Mouse (Mus musculus) right cerebral cortex, postnatal 10 days (tissue): ENCODE data around the gene Pias4.
"Not testable (repeated sequence)": the region's sequence is repeated elsewhere in the genome, so short reads cannot be mapped to it uniquely, and the experiment has no call there.

Source experiments
- DNase-seq, 2 experiments: peaks; one replicate each; pipeline ENCODE4 v3.0.0; 2021; ENCODE audit warnings: low spot score in 2 of 2

Gene Pias4

DNA sequence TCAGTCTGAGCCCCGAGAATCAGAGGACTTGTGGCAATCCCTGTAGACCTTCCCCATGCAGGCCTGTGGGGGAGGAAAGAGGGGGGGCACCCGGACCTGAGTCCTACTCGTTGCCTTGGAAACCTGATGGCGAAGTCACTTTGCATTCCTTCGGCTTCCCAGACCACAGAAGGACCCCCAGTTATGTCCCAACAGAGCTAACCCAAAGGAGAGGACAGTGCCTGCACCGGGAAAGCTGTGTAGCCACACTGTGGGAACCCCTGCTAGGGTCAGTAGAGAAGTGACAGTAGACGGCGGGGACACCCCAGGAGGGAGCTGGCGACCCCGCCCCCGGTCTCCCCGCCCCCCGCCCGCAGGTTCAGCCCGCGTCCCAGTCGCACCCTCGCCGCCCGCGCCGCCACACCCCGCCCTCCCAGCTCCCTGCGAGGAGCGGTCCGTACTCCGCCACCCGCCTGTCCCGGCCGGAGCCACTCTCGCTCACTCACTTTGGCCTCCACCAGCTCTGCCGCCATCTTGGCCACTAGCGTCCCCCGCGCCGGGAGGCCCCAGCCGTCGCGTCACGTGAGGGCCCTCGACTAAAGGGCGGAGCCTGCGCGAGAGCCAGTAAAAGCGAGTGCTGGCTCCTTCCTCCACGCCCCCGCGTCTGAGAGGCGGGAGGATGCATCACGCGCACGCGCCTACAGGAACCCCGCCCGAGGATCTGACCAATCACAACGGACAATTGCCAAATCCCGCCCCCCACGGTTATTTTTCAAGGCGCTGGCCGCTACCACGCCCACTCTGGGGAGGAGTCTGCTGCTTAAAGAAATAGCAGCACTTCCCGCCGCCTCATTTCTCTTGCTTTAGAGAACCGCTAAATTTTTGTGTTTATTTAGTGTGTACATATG lies at the start of gene Pias4:
Gene Pias4, minus strand, starts transcription at position 724 of the 887 bp plus-strand sequence.
- peak; percentile 100 for DNase-seq

DNA sequence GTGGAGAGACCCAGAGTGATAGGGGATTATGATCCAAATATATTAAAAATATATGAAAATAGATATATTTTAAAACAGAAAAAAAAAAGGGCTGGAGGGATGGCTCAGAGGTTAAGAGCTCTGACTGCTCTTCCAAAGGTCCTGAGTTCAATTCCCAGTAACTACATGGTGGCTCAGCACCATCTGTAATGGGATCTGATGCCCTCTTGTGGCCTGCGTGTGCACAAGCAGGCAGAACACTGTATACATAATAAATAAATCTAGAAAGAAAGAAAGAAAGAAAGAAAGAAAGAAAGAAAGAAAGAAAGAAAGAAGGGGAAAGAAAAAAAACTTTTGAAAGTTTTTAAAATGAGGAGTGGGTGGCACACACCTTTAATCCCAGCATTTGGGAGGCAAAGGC lies 49.5 kb upstream of the Pias4 start:
- DNase-seq: not testable (repeated sequence)

DNA sequence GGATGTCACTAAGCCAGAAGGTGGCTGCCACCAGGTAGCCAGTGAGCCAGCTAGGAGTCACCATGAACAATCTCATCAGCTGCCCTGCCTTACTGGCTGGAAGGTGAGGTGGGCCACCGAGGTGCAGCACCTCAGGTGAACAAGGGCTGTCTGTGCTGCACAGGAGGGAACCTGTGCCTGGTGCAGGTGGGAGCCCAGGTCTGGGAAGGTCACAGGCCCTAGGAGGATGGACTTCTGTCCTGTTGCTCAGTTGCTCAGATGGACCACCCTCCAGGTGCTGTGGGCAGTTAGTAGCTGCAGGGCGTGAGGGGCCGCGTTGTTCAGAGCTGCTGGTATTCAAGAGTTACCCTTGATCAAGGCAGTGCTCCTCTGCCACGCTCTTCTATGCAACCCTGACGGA lies 49.1 kb upstream of the Pias4 start:
- DNase-seq: no peak

DNA sequence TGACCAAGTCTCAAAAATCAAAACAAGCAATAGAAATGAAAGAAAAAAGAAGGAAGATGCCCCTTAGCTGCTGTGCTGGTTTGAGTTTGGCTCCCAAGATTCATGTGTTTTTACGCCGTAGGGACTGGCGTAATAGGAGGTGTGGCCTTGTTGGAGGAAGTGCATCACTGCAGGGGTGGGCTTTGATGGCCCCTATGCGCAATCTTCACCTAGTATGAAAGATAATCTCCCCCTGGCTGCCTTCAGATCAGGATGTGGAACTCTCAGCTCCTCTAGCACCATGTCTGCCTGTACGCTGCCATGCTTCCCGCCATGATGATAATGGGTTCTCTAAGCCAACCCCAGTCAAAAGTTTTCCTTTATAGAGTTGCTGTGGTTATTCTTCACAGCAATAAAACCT lies 48.5 kb upstream of the Pias4 start:
- no peak for DNase-seq

DNA sequence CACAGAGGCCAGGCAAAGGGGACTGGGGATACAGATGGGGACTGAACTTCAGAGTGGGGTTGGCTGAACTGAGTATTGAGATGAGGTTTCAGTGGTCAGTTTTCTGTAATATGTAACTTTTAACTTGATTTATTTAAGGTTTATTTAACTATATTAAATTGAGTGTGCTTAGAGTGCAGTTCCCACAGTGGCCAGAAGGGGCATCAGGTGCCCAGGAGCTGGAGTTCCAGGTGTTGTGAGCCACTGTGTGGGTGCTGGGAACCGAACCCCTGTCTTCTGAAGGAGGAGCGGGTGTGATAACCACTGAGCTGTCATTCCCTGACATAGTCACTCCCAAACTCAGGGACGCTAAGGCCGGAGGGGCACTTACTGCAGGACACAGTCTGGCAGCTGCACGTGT lies 42.4 kb upstream of the Pias4 start:
- DNase-seq: no peak

DNA sequence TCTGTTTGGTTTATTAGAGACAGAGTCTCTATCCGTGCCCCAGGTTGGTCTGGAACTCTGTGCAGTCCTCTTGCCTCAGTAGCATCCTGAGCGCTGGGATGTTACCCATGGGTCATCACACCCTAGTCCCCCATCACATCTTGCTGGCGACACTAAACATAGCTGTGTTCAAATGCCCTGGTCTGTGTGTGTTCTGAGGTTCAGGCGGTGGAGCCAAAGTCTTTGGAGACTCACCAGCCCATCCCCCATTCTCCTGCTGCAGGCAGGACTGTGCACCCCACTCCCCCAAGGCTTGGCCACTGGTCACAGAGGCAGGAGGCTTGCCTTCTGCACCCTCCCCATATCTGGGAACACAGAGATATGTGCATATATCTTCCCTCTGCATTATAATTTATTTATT lies 36.4 kb upstream of the Pias4 start:
- peak in 1 of 2 experiments; percentile 55 for DNase-seq

DNA sequence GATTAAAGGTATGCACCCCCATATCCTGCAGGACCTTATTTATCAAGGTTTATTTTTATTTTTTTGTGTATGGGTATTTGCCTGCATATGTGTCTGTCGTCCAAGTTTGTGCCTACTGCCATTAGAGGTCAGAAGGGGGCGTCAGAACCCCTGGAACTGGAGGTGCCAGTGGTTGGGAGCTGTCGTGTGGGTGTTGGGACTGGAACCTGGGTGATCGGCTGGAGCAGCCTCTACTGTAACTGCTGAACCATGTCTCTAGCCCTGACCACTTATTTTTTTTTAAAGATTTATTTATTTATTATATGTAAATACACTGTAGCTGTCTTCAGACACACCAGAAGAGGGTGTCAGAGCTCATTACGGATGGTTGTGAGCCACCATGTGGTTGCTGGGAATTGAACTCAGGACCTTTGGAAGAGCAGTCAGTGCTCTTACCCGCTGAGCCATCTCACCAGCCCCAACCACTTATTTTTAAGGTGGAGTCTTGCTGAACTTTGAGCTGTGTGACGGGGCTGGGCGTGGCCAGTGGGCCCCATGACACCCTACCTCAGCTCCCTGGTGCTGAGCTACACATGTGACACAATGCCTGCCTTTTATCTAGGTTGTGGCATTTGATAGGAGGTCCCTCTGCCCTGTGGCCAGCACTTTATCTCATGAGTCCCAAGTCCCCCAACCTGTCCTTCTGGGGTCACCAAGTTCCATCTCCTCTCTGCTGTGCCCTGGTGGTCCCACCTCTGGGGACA lies 35.4 kb upstream of the Pias4 start:
- DNase-seq: no peak

DNA sequence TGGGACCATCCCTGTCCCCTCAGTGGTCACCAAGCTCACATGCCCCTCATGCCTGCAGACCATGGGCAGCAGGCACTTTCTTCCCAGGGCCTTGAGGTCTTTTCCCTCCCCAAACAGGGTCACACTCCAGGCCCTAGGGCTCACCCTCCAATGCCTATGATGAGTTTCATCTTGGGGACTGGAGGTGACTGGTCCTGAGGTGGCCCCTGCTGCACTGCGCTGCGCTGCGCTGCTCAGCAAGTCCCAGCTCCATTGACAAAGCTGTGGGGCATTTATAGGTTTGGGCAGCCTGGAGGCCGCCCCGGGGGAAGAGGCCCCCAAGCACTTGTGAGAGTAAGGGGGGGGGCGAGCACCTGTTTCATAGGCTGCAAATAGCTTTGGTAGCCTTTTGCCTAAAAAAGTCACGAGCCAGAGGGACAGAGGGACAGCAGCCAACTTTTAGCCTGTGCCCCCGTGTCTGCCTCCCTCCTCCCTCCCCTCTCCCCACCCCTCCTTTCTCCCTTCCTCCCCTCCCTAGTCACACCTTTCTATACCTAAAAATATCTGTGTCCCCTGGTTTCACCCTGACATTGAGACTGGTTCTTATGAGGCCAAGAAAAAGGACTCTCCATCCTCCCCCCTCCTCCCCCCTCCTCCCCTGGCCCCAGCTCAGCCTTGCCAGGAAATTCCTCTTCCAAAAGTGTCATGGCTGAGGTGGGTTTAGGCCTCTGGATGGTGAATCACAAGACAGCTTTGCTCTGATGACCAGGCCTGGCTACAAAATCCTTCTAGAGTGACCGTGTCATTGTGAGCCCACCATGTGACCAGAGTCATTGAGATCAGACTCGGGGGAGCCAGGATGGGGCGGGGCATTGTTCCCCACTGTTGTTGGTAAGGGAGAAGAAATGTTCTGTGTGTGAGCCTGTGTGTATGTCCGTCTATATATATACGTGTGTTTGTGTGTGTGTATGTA lies 34.4 kb upstream of the Pias4 start, which contains the start of gene Nmrk2:
Gene Nmrk2, minus strand, starts transcription at position 245 of the 952 bp plus-strand sequence.
- DNase-seq: no peak

DNA sequence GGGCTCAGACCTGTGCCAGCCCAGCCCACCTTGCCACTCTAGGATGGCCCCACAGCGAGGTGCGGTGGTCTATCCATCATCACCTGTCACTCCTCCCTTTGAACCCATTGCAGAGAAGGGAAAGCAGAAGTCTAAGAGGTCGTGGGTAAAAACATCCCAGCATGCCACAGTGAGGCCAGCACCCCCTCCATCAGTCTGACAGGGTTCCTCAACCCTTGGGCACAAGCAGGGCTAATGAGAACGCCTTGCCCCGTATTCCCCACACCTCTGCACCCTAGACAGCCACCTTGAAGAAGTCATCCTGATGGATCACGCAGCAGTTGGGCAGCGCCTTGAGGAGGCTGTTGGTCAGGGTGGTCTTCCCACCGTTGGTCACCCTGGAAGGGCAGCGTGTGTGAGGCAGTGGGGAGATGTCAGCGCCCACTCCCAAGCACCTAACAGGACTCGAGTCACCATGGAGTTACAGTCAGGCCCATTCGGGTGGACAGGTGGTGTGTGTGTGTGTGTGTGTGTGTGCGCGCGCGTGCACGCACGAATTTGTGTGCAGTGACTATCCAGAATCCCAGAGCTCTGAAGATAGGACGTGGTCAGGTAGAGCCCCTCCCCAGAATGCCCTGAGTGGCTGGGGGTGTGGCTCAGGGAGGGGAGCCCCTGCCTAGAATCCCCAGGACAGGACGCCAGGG lies 33.0 kb upstream of the Pias4 start:
- no peak for DNase-seq

DNA sequence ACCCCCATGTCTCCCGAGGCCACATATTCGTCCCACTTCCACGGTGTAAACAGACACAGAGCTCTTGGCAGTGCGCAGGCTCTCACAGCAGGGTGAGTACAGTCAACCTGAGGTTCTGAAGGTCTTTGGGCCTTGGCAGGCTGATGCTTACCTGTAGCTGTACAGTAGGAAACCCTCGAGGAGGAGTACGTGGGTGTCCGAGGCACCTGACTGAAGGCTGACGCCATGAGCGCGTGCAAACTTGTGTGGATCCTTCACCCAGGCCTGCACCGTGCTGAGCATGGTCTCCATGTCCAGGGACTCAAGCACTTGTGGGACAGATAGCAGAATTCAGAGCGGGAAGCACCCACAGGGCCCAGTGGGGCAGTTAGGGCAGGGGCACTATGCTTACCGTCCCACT lies 32.4 kb upstream of the Pias4 start:
- DNase-seq: no peak

DNA sequence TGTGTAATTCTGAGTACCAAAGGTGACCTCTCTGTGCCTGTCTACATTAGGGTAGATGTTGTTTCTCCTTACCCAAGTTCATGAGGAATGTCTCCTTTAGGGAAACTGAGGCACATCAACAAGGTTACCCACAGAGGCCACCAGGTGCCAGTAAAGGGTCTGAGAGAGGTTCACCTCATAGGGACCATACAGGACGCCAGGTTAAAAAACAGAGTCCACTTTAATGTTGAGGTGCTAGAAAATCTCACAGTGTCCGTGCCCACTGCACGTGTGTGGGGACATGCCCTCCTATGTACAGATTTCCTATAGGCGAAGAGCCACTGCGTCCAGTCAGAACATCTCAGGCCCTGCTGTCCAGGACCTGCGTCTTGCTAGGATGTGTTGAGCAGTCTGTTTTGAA lies 31.3 kb upstream of the Pias4 start:
- DNase-seq: no peak

DNA sequence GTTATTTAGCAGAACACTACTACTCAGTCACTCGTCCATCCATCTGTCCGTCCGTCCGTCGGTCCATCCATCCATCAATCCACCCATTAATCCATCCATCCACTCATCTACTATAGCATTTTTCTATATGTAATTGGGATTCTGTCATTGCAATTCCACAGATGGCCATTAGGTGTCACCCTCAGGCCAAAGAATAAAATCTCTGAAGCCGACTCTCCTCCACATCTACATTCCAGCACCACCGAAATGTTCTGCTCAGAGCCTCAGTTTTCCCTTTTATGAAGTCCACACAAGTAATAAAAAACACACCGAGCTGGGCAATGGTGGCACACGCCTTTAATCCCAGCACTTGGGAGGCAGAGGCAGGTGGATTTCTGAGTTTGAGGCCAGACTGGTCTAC lies 30.5 kb upstream of the Pias4 start:
- peak; percentile 75 to 78 for DNase-seq

DNA sequence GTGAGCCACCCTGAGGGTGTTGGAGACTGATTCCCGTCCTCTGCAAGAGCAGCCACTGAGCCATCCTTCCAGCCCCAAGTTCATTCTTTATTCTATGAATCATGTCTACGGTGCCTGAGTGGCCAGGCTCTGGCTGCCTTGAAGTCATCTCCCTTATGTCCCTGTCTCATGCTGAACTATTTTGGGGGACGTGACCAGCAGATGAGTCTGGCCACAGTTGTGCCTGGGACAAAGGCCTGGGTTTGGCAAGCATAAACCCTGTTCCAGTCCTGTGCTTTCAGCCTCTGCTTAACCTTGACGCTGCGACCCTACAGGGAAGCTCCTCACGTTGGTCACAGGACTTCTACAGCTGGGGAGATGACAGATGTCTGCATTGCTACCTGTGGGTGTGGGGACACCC lies 29.6 kb upstream of the Pias4 start:
- no peak for DNase-seq

DNA sequence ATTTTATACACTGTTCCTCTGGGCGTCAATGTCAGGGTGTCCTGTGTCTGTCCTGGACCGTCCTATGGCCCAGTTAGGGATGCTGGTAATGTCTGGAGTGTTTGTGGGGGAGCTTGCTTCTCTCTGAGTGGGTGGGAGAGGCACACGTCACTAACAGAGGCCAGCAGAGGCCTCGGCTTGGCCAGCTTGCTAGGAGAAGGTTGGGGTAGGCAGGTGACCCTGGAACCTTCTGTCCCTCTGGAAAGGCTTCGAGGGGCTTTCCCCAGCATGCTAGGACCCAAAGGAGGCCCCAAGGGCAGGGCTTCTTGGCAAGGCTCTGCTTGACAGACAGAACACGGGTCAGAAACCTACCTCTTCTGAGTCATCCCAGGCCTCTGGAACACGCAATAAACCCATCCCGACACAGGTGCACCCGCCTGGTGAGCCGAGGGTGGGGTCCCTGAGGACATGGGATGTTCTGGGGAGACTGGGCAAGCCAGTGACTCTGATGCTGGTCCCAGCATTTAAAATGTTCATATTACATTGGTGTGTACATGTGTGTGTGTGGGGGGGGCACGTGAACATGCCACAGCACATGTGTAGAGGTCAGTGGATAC lies 28.8 kb upstream of the Pias4 start:
- DNase-seq: no peak

DNA sequence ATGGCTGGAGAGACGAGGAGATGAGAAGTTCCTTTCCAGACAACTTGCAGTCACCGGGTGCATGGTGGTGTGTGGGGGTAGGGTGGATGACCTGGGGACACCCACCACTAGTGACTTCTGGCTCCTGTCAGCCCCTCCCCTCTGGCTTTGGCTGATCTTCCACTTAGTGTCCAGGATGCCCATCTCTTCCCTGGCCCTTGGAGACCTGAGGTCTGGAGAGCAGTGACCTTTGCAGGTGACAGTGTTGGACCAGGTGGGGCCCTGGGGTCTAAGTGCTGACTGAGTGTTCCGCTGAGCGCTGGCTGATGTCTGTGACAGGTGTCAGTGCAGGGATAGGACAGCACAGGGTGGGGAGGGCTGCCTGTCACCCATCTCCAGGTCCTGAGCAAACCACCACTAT lies 27.6 kb upstream of the Pias4 start:
- DNase-seq: peak in 1 of 2 experiments; percentile 50

DNA sequence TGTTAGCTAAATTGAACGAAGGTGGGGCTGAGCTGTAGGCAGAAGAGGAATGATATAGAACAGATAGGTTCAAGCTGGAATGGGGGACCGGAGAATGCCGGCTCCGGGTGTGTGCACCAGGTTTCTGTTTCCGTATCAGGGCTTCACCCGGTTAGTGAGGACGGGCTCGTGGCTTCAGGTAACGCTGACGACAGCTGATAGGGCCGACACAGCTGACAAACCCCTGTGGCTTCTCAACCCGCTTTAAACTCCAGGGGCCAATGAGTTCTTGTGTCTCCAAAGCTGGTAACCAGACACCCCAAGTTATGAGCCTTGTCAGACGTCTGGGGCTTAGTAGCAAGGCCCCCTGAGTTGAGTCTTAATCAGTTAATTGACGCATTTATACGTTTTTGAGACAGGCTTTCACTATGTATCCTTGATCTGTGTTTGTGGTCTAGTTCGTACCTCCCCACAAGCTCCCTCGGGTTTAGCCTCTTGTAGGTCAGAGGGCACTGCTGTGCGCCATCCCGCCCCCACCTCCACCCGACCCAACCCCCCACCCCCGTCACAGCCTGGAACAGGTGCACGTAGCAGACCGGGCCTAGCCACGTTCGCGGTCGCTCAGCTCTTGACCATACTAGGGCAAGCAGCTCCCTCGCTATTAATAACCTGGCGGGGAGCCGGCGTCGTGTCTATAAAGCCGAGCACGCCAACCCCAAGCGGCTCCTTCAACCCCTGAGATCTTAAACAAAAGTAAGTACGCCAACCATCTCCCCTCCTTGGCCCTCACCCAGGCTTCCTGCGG lies 26.5 kb upstream of the Pias4 start:
- peak in 1 of 2 experiments; percentile 64 for DNase-seq

DNA sequence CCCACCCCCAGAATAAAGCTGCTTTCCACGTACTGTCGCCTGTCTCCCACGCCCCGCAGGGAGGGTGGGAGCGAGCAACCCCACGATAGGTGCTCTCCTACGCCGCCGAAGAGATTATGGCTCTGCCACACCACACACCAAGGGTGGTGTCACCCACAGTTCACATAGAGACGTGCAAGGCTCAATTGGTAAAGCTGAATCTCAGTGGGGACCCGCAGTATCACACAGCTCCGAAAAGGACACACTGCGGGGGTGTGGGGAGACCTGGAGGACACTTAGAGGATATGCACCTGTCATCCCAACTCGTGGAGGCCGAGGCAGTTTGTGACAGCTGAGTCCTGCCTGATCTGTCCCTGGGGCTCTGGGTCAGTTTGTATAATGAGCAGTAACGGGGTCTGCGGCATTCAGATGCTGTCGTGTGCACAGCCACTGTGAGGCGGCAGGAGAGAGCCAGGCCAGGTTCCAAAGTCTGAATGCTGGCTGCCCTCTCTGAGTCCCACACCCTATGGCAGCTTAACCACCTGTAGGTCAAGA lies 25.3 kb upstream of the Pias4 start:
- DNase-seq: no peak

DNA sequence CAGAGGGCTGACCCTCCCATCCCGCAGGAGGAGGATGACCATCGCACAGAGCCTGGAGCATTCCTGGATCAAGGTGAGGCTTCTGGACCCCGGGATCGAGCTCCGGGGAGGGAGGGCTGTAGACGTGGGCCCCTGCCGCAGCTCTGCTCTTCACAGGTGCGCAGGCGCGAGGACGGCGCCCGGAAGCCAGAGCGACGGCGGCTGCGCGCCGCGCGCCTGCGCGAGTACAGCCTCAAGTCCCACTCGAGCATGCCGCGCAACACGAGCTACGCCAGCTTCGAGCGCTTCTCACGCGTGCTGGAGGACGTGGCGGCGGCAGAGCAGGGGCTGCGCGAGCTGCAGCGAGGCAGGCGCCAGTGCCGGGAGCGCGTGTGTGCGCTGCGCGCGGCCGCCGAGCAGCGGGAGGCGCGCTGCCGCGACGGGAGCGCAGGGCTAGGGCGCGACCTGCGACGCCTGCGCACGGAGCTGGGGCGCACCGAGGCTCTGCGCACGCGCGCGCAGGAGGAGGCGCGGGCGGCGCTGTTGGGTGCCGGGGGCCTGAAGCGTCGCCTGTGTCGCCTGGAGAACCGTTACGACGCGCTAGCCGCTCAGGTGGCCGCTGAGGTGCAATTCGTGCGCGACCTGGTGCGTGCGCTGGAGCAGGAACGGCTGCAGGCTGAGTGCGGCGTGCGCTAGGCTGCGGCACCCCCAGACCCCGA lies 24.7 kb upstream of the Pias4 start:
- peak; percentile 92 to 93 for DNase-seq

DNA sequence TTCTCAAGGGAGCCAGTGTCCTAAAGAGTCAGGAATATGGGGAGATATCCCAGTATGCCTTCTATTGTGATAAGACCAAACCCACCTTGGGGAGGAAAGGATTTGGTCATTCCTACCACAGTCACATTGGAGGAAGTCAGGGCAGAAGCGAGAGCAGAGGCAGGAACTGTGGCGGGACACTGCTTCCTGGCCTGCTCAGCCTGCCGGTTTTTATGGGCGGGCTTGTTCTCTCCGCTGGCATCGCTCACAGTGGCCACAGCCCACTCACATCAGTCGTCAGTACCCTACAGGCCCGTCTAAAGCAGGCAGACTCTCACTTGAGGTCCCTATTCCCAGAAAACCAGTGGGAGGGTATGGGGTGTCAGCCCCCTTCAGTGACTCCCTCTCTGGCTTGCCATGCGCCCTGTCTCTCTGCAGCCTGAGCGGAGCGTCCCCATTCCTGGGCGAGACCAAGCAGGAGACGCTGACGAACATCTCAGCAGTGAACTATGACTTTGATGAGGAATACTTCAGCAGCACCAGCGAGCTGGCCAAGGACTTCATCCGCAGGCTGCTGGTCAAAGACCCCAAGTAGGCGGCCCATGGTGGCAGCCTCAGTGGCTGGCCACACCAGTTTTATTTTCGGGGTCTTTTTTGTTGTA lies 23.7 kb upstream of the Pias4 start:
- peak in 1 of 2 experiments; percentile 61 for DNase-seq
